Mouse (Mus musculus) embryonic facial prominence, embryonic 13.5 days (tissue): Measurements from ENCODE around the gene Rb1. TPM values are rescaled to one million over a fixed set of nuclear protein-coding genes. Genes with fewer than 3 reads are reported as not detected.
A peak's percentile ranks its signal among the peaks of the same experiment; 100 is the strongest.

Experiments used
- ATAC-seq: fragments of 200-750 bp; cut with Nextera tagmentation; 2 replicates; pipeline ENCODE4 v1.8.0; 2017; ENCODE audit warnings: low read depth; ENCODE audit not compliant: insufficient number of reproducible peaks, insufficient read depth, low FRiP score, low TSS enrichment
- H3K27ac ChIP-seq: fragments of 300-500 bp; sonication (generic); 2 replicates; pipeline ENCODE4 v1.5.1; 2015; ENCODE audit warnings: moderate library complexity, mild to moderate bottlenecking, inconsistent platforms
- H3K27me3 ChIP-seq: fragments of 300-500 bp; sonication (generic); 2 replicates; pipeline ENCODE4 v1.6.1; 2015; ENCODE audit warnings: mild to moderate bottlenecking, inconsistent platforms
- H3K36me3 ChIP-seq: fragments of 300-500 bp; sonication (generic); 2 replicates; pipeline ENCODE4 v1.6.1; 2015; ENCODE audit warnings: mild to moderate bottlenecking, inconsistent platforms
- H3K4me1 ChIP-seq: fragments of 300-500 bp; sonication (generic); 2 replicates; pipeline ENCODE4 v1.6.1; 2015; ENCODE audit warnings: inconsistent platforms
- H3K4me2 ChIP-seq: fragments of 300-500 bp; sonication (generic); 2 replicates; pipeline ENCODE4 v1.6.1; 2015; ENCODE audit warnings: moderate library complexity, mild to moderate bottlenecking, inconsistent platforms
- H3K4me3 ChIP-seq: fragments of 300-500 bp; sonication (generic); 2 replicates; pipeline ENCODE4 v1.5.1; 2015; ENCODE audit warnings: mild to moderate bottlenecking, inconsistent platforms
- H3K9ac ChIP-seq: fragments of 300-500 bp; sonication (generic); 2 replicates; pipeline ENCODE4 v1.6.1; 2015; ENCODE audit warnings: mild to moderate bottlenecking, inconsistent platforms
- H3K9me3 ChIP-seq: fragments of 300-500 bp; sonication (generic); 2 replicates; pipeline ENCODE4 v1.6.1; 2016; ENCODE audit warnings: inconsistent platforms
- WGBS: fragments of 180-500 bp; shearing (Covaris S2); methylation state at CpG from one replicate; pipeline ENCODE4 v1.1.7; 2015; ENCODE audit warnings: mixed read lengths; 5-methylcytosine and 5-hydroxymethylcytosine counted together
- polyA plus RNA-seq: library from polyadenylated mRNA; unstranded; fragments of >200 nt; fragmentation: Nextera tagmentation; extraction: Ambion mirVana; gene quantifications from 2 replicates; pipeline ENCODE4 v1.2.1, GENCODE M21; 2015

Rb1 gene
- polyA plus RNA-seq, 1 experiment from 2014 or later: 19.1 TPM

DNA sequence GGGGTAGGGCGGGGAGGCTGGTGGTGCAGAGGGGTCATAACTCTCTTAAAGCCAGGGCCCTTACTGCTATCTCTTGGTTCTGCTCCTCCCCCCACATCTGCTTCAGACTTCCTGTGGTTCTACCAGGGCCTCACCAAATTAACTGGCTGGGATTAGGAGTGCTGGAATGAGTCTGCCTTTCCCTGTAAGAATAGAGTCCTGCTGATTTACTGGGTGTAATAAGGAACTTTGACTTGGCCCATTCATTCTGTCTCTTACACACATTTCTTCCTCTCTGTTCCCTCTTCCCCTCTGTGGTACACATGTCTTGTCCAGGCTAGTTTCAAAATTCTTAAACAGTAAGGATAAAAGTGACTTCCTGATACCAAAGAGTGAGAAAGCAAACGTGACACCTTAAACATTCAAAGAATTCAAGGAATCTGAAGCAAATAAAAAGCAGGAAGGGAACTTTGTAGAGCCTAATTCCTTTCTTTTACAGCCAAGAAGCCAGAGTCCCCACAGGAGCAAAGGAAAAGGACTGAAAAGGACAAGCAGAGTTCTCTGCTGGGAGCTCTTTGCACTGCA lies 91.1 kb downstream of the Rb1 start:
- no peaks in the 10 kb centered on the region; the same call in 1 of the 2 replicates for H3K36me3 ChIP-seq
- H3K27ac ChIP-seq: peak overlapping the region; percentile 71
- no peaks in the 10 kb centered on the region for H3K9me3 ChIP-seq
- no peak overlapping the region for H3K4me3 ChIP-seq
- WGBS: 11% methylated on average over 2 of the region's 2 CpGs
- H3K27me3 ChIP-seq: no peaks in the 10 kb centered on the region
- ATAC-seq: no peak
- H3K4me2 ChIP-seq: no peak overlapping the region
- no peak overlapping the region for H3K9ac ChIP-seq
- peaks cover 22% of the 10 kb centered on the region for H3K4me1 ChIP-seq

DNA sequence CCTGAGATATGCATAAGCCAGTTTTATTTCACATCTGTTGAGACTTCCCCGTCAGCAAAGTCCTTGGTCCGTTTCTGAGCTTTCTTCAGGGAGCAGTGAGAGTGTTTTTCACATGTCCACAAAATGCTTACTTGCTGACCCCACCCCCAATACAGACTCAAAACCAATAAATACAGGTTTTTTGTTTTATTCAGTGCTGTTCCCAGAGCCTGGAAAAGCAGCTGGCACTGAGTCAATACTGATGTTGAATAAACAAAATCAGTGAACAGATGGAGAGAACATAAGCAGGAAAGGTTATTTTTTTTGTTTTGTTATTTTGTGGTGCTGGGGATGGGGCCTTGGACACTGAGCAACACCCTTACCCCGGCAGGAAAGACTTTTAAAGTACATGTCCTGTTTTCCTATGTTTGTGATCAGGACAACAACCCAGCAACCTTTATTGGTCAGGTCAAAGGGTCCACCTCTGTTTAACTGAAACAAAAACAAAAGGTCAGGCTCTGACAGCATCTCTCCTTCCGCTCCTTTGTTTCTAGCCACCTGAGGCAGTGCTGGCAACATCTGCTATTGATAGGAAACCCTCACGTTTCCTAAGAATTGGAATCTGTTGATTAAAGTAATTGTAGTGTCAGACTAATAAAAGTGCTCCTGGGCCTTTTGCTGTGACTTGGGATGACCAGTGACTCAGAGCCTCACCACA lies 94.2 kb downstream of the Rb1 start:
- H3K9me3 ChIP-seq: no peaks in the 10 kb centered on the region
- peak overlapping the region; percentile 60 for H3K27ac ChIP-seq
- H3K27me3 ChIP-seq: no peaks in the 10 kb centered on the region
- H3K4me3 ChIP-seq: no peak overlapping the region
- H3K4me2 ChIP-seq: no peak overlapping the region
- peaks cover 24% of the 10 kb centered on the region for H3K4me1 ChIP-seq
- H3K9ac ChIP-seq: no peak overlapping the region
- no peak for ATAC-seq
- WGBS: 19% methylated on average over 5 of the region's 5 CpGs
- H3K36me3 ChIP-seq: no peaks in the 10 kb centered on the region; the same call in 1 of the 2 replicates

DNA sequence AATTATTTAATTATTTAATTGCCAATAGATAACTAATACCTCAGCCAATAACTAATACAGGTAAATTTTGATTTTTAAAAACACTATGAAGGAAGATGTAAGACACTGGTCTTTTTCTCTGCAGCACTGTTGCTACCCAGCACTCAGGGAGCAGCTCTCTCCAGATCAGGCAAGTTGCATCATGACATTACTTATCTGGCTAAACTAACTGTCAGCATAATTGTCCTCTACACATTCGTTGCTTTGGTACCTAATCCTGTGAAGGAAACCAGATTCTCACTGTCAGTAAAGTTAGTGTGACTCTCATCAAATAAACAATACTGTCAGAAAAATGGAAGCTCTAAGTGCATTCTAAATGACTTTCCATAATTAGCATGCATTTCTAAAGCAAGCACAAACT lies 98.8 kb downstream of the Rb1 start:
- 30% methylated on average over 1 of the region's 1 CpGs for WGBS
- Histone ChIP-seq H3K27ac (no peak overlapping the region), H3K9me3 (no peaks in the 10 kb centered on the region), H3K4me1 (peaks cover 12% of the 10 kb centered on the region), H3K27me3 (no peaks in the 10 kb centered on the region), H3K4me2 (no peak overlapping the region), H3K4me3 (no peak overlapping the region), H3K36me3 (no peaks in the 10 kb centered on the region; the same call in 1 of the 2 replicates), H3K9ac (no peak overlapping the region)
- ATAC-seq: no peak

DNA sequence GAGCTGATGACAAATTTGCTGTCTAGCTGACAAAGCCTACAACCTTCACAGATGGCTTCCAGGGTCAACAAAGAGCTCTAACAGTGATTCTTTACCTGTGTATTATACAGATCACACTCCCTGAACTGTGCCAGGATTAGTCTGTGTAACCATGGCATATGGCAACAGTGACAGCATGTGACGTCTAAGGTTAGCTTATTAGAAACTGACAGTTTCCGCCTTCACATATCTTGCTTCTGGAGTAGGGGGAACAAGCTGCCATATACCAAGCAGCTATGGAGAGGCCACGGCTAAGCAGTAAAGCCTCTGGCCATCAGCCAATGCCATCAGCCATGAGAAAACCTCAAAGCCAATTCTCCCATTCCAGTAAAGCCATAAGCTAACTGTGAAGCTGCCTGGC lies 99.3 kb downstream of the Rb1 start:
- no peak for ATAC-seq
- no peak overlapping the region for H3K4me2 ChIP-seq
- no peaks in the 10 kb centered on the region; the same call in 1 of the 2 replicates for H3K36me3 ChIP-seq
- no peak overlapping the region for H3K27ac ChIP-seq
- H3K4me3 ChIP-seq: no peak overlapping the region
- H3K27me3 ChIP-seq: no peaks in the 10 kb centered on the region
- H3K4me1 ChIP-seq: peaks cover 7% of the 10 kb centered on the region
- no peaks in the 10 kb centered on the region for H3K9me3 ChIP-seq
- no peak overlapping the region for H3K9ac ChIP-seq
- WGBS: 68% methylated on average over 3 of the region's 3 CpGs

DNA sequence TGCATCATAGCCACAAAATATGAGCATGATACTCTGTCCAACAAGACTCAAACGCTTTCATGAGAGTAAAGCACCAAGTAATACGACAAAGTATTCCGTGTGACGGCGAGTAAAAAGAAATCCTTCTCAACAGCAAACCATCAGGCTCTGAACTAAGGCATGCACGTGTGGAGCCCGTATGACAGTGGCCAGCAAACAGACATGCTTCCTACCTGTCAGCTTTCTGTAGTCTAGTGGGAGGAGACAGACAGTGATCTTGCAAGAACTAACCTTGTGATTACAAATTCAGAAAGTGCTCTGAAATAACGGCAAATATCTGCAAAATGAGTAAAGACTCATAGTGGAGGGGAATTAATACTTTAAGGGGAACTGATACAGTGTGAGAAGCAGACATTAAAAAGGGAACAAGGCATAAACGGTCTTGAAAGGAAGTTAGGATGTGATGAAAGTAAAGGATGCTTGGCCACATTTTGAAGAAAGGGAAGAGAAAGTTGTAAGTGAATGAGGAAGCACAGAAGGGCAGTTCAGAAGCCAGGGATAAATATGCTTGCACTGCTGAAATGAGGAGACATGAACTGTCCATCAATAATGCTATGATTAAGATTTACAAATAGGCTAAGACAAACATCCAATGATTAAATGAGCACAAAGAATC lies 103.2 kb downstream of the Rb1 start:
- Histone ChIP-seq H3K27me3 (no peaks in the 10 kb centered on the region), H3K4me1 (peaks cover 4% of the 10 kb centered on the region; the same call in 1 of the 2 replicates), H3K27ac (no peak overlapping the region), H3K9ac (no peak overlapping the region), H3K9me3 (no peaks in the 10 kb centered on the region), H3K4me2 (no peak overlapping the region), H3K36me3 (no peaks in the 10 kb centered on the region), H3K4me3 (no peak overlapping the region)
- 86% methylated on average over 9 of the region's 9 CpGs for WGBS
- ATAC-seq: no peak

DNA sequence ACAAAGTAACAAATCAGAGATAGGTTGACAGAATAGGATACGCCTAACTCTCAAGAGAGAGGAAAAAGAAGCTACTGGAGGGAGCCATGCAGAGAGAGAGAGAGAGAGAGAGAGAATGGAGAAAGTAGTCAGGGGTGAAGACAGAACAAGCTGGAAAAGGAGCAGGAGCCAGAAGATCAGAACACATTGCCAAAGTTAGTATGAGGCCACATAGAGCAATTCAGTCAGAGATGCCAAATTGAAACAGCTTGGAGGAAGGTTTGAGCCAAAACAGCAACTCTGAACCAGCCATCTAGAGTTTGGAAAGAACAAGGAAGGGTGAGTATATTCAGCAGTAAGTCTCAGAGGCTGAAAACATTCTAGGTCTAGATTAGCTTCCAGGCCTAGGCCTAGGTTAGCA lies 108.6 kb downstream of the Rb1 start:
- Histone ChIP-seq H3K9me3 (no peaks in the 10 kb centered on the region), H3K36me3 (peaks cover 7% of the 10 kb centered on the region), H3K4me3 (no peak overlapping the region), H3K4me1 (no peaks in the 10 kb centered on the region), H3K27ac (no peak overlapping the region), H3K4me2 (no peak overlapping the region), H3K9ac (no peak overlapping the region), H3K27me3 (no peaks in the 10 kb centered on the region)
- WGBS: 95% methylated on average over 1 of the region's 1 CpGs
- ATAC-seq: no peak

DNA sequence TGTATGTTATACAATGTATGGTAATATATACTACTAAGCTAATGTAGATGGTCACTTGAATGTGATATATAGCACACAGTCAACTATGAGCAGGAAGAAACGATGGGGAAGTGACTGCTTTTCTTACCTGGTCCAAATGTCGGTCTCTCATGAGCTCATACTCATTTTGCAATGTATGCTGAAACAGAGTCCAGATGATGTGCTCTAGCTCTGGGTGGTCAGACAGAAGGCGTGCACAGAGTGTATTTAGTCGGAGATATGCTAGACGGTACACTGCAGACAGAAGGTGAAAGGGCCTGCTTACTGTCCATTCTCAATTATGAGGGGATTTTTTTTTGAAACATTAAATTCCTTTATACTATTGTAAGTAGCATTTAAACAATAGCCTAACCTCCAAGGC lies 114.1 kb downstream of the Rb1 start:
- 89% methylated on average over 5 of the region's 5 CpGs for WGBS
- Histone ChIP-seq H3K4me3 (no peak overlapping the region), H3K36me3 (peaks cover 14% of the 10 kb centered on the region)

DNA sequence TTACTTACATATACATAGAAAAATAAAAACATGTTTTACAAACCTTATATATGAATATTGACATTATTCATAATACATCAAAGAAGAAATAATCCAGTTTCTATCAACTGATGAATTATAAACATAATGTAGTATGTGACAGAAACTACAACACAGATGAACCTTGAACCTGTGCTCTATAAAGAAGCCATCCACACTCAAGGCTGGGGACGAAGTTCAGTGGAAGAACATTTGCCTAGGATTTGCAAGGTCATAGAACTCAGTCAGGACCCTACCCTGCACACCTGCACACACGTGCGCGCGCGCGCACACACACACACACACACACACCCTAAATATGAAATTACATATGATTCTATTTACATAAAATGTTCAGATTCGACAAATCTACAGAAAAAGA lies 115.4 kb downstream of the Rb1 start:
- Histone ChIP-seq H3K27ac (no peak overlapping the region), H3K9ac (no peak overlapping the region), H3K9me3 (no peaks in the 10 kb centered on the region), H3K36me3 (peaks cover 12% of the 10 kb centered on the region), H3K4me1 (no peaks in the 10 kb centered on the region), H3K27me3 (no peaks in the 10 kb centered on the region), H3K4me3 (no peak overlapping the region), H3K4me2 (no peak overlapping the region)
- WGBS: 92% methylated on average over 8 of the region's 8 CpGs
- no peak for ATAC-seq

More for the DNA sequence above, 114.1 kb downstream of the Rb1 start:
- Histone ChIP-seq H3K9ac (no peak overlapping the region), H3K4me2 (no peak overlapping the region), H3K4me1 (no peaks in the 10 kb centered on the region), H3K9me3 (no peaks in the 10 kb centered on the region), H3K27ac (no peak overlapping the region), H3K27me3 (no peaks in the 10 kb centered on the region)
- no peak for ATAC-seq

DNA sequence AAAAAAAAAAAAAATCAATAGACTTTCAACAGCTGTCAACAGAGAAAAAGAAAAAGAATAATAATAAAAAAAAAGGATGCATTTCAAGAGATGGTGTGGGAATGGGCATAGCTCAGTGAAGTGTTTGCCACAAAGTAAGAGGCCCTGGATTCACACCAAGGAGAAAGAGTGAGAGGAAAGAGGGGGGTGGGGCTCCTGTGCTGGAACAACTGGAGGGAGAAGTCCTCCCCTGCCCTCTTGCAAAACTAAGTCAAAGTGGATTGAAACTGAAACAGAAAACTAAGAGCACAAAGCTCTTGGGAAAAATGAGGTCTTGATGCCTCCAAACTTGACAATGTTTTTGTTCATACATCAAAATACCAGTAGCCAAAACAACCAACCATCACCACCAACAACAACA lies 116.4 kb downstream of the Rb1 start:
- Histone ChIP-seq H3K4me2 (no peak overlapping the region), H3K9ac (no peak overlapping the region), H3K9me3 (no peaks in the 10 kb centered on the region), H3K4me3 (no peak overlapping the region), H3K27ac (no peak overlapping the region), H3K4me1 (no peaks in the 10 kb centered on the region), H3K27me3 (no peaks in the 10 kb centered on the region), H3K36me3 (peaks cover 13% of the 10 kb centered on the region; the same call in 1 of the 2 replicates)
- ATAC-seq: no peak

DNA sequence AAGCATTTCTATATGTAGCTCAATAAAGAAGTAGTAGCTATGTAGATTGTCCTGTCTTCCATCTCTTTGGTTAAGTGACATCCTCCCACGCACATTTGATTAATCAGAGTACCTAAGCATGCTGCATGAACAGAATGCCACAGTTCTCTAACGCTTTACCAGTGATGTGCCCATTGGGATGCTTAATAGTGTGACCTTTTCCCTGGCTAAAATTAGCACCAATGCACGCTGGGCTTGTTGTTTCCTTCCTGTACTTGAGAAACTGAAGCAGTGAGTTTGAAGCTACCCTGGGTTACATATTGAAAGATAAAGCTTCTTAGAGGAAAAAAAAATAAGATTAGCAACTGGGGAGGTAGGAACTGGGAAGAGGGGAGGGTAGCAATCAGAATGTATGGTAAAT lies 121.6 kb downstream of the Rb1 start:
- H3K4me3 ChIP-seq: no peak overlapping the region
- WGBS: 77% methylated on average over 3 of the region's 3 CpGs

DNA sequence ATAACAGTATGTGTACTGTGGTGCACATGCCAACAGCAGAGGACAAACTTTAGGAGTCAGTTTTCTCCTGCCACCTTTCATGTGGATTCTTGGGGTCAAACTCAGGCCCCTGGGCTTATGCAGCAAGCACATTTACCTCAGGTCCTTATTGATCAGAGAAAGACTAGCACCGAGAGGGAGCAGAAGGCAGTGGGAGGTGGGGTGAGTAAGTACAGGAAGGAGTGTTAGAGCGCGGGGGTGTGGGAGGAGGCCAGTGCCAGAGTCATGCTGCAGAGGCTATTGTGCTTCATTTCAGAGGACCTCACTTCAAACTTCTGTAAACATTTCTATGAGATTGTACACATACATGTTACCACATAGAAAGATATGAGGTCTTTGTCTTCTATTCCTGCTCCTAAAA lies 124.2 kb downstream of the Rb1 start:
- no peak overlapping the region for H3K4me2 ChIP-seq
- 0 out of 2 replicates have a peak, but pooled peaks cover 3% of the 10 kb centered on the region for H3K4me1 ChIP-seq
- no peaks in the 10 kb centered on the region for H3K27me3 ChIP-seq
- 55% methylated on average over 3 of the region's 3 CpGs for WGBS
- H3K36me3 ChIP-seq: peaks cover 6% of the 10 kb centered on the region
- H3K27ac ChIP-seq: no peak overlapping the region
- no peak overlapping the region for H3K9ac ChIP-seq
- no peak for ATAC-seq
- H3K4me3 ChIP-seq: no peak overlapping the region
- no peaks in the 10 kb centered on the region for H3K9me3 ChIP-seq

More for the DNA sequence above, 121.6 kb downstream of the Rb1 start:
- H3K4me1 ChIP-seq: no peaks in the 10 kb centered on the region
- no peaks in the 10 kb centered on the region for H3K9me3 ChIP-seq
- no peaks in the 10 kb centered on the region for H3K27me3 ChIP-seq
- H3K27ac ChIP-seq: no peak overlapping the region
- no peak overlapping the region for H3K9ac ChIP-seq
- no peak for ATAC-seq
- H3K4me2 ChIP-seq: no peak overlapping the region
- peaks cover 6% of the 10 kb centered on the region; the same call in 1 of the 2 replicates for H3K36me3 ChIP-seq

DNA sequence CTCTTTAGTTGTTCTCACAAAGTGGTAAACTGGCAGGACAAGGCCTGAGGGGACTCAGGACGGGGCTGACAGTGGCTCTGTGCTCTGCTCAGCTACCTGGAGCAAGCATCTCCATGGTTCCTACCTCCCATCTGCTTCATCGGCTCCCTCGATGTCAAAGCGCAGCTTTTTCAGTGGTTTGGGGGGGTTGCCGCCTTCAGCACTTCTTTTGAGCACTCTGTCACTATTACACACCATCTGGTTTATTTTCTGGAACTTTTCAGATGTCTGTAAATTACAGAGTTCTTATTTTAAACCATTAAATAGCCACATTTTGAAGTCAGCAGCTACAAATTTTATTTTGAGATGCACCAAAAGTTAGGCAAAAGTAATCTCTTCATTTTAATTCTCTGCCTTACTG lies 126.6 kb downstream of the Rb1 start:
- Histone ChIP-seq H3K4me1 (0 out of 2 replicates have a peak, but pooled peaks cover 3% of the 10 kb centered on the region), H3K27ac (0 out of 2 replicates have a peak overlapping the region, but pooled peaks have one; percentile 16), H3K36me3 (peaks cover 7% of the 10 kb centered on the region), H3K9ac (no peak overlapping the region), H3K4me2 (no peak overlapping the region), H3K9me3 (no peaks in the 10 kb centered on the region), H3K27me3 (no peaks in the 10 kb centered on the region), H3K4me3 (no peak overlapping the region)
- WGBS: 45% methylated on average over 5 of the region's 5 CpGs
- no peak for ATAC-seq
